Mouse (Mus musculus) CH12F3 (cell line): ENCODE data around the gene 9530003J23Rik.

Source experiments
- in situ Hi-C: fragments of 300-500 bp; cut with MboI; formaldehyde crosslinking; loops from 2 replicates; pipeline ENCODE4 v1.14.3; 2020; ENCODE audit warnings: low sequenced_read_pairs

9530003J23Rik gene

DNA sequence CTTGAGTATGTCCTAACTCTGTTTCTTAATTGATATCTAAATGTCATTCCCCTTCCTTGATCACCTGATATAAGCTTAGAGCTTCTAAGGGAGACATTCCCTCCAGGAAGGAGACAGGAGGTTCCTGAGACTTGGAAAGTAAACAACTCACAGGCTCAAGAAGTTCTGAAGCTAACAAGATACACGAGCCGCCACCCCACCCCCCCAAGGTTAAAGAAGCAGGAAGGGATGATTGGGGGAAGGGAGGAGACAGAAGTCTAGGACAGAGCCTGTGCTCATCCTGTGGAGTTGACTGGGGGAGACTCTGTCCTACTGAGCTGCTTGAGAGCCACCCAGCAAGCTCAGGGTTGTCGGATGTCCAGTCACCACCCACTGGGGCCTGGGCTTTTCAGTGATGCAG lies 12.5 kb downstream of the 9530003J23Rik start:
- in situ Hi-C loops: no loop called here

DNA sequence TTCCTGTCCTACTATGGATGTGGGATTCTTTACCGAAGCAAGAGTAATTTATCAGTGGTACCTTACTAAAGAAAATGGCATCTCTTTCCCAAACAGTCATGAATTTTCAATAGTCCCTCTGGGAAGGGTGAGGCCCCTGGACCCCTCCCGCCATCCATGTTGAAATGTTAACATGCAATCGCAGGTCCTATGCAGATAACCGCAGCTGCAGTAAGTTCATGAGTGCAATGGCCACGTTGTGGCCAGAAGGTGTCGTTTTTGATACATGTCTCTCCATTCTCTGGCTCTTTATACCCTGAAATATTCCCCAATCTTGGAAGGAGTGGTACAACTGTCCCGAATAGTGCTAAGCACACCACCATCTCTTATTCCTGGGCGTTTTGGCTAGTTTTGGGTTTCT lies 13.4 kb downstream of the 9530003J23Rik start:
- in situ Hi-C loops: no loop called here

DNA sequence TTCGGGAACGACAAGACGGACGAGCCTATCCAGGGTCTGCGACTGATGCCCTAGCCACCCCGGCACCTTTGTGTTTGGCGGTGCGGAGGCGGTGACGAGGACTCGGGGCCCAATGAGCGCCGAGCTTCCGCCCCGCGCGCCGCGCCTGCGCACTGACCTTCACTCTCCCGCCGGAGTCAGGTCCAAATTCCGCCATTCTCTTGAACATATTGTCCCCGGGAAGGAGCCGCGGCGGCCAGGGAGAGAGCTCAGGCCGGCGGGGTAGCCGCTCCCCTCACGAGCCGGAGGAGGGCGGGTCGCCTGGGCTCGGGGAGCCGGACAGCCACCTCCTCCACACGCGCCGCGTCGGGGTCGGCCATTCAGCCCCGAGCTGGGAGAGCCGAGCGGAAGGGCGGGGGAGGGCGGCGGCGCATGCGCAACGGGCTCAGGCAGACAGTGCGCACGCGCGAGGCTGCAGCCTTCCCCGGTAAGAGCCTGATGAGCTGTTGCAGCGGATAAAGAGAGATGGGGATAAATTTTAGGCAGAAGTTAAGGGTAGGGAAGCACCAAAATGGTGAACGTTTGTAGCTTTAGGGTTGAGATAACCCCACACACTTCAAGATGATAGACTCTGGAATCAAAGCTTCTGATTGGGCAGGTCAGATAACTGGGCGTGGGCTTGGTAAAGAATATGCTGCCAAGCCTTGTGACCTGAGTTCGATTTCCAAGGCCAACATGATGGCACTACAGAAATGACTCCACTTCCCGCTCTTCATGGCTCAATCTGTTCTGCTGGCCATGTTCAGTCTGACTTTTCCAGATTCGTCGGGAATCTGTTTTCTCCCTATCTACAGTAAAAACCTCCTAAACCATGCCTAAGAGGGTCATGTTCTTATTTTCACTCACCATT lies 14.2 kb downstream of the 9530003J23Rik start, which contains the start of gene Yeats4:
Gene Yeats4 (minus strand): TSS at position 406 of the 889 bp plus-strand sequence.
- in situ Hi-C loops: loop anchor here (25.0 kb wide), 1 partner anchor 162 kb away; the partner anchor contains the start of gene Cct2

DNA sequence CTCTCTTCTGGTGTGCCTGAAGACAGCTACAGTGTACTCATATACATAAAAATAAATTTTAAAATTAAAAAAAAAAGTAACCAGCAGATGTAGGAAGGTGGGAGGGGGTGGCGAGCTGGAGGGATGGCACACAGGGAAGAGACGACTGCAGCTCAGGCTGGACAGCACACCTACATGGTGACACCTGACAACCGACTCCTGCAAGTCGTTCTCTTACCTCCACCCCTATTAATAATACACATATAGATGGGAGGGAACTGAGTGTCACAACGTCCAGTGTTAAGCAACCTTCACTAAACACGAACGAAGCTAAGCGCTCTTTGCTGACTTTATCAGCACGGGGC lies 14.8 kb downstream of the 9530003J23Rik start:
- in situ Hi-C loops: loop anchor here (25.0 kb wide), 1 partner anchor 161 kb away; the partner anchor contains the start of gene Cct2

DNA sequence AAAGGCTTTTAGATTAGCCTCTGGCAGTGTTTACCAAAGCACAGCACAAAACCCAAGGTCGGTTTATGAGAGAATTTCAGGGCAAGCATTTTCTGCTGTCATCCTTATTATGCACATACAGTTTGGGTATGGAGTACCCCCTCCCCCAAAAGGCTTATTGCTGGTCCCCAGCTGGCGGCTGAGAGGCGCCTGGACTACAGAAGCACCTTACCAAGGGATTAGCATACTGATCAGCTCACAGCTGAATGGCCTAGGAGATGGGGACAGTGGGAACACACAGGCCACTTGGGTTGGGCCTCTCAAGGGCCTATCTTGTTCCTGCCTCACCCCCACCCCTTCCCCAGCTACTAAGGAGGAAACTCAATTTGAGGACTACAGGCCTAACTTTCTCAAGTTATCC lies 15.7 kb downstream of the 9530003J23Rik start:
- in situ Hi-C loops: loop anchor here (25.0 kb wide), 1 partner anchor 161 kb away; the partner anchor contains the start of gene Cct2

DNA sequence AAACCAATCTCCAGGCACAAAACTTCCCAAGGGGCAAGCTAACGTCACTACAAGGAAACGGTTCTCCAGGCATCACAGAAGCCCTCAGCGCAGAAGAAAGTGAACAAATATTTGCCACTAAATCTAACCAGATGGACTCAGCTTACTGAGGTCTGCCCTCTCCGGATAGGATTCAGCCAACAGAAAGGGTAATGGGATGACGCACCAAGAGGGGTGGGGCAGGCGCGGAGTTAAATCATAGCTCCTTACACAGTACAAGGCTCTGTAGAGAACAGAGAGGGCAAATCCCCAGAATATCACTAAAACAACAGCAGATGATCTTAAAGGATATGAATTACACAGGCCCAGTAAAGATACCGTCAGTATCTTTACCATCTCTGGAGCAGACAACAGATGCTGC lies 20.2 kb downstream of the 9530003J23Rik start:
- in situ Hi-C loops: loop anchor here (25.0 kb wide), 1 partner anchor 156 kb away; the partner anchor contains the start of gene Cct2

DNA sequence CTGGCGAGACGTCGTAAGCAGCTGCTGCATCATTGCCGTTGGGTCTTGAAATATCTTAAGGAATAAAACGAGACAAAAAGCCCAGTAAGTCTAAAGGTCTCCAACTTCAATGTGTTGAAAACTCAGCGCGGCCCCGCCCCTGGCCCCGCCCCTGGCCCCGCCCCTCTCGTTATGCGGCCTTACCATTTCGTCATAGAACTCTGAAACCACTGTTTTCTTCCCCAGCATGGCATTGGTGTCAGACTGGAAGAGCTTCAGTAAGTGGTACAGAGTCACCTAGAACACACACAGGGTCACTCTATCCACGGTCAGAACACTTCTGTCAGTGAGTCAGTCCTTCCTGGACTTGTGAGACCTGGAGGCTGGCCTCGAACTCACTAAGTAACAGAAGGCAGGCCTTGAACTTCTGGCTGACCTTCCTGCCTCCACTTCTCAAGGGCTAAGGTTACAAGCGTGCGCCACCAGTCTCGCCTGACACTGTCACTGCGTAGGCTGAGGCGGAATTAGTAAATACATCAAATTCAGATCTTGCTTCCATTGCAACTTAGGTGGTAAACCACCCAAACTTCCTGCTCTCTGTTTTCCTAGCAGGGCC lies 21.2 kb downstream of the 9530003J23Rik start:
- in situ Hi-C loops: loop anchor here (25.0 kb wide), 1 partner anchor 155 kb away; the partner anchor contains the start of gene Cct2

DNA sequence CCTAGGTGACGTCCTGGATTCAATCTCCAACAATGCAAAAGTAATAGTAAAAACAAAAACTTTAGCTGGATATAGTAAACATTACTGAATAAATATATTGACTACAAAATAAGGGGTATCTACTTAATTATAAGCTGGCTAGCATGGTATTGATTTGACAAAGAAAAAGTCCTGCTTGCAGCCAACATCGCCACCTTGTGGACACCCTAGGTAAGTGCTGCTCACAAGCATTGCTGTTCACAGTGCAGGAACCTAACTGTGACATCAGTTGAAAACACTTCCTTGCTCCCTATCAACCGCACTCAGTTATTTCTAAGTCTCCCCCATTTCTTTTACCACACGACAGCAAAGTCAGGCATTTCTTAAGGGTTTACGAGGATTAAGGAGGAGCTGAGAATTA lies 21.7 kb downstream of the 9530003J23Rik start:
- in situ Hi-C loops: loop anchor here (25.0 kb wide), 1 partner anchor 154 kb away; the partner anchor contains the start of gene Cct2

DNA sequence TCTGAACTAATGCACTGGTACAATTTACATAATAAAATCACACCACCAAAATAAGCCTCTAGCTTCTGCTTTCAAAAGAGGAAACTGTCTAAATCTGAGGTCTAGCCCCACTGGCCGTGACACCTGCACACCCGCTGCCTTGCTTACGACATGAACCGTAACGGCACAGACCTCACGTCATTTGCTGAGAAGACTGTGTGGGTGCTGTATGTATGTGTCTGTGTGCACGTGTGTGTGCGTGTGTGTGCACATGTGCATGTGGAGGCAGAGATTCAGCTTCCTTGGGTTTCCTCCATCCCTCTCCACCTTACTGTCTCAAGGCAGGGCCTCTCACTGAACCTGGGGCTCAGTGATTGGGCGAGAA lies 22.4 kb downstream of the 9530003J23Rik start:
- in situ Hi-C loops: loop anchor here (25.0 kb wide), 1 partner anchor 154 kb away; the partner anchor contains the start of gene Cct2

DNA sequence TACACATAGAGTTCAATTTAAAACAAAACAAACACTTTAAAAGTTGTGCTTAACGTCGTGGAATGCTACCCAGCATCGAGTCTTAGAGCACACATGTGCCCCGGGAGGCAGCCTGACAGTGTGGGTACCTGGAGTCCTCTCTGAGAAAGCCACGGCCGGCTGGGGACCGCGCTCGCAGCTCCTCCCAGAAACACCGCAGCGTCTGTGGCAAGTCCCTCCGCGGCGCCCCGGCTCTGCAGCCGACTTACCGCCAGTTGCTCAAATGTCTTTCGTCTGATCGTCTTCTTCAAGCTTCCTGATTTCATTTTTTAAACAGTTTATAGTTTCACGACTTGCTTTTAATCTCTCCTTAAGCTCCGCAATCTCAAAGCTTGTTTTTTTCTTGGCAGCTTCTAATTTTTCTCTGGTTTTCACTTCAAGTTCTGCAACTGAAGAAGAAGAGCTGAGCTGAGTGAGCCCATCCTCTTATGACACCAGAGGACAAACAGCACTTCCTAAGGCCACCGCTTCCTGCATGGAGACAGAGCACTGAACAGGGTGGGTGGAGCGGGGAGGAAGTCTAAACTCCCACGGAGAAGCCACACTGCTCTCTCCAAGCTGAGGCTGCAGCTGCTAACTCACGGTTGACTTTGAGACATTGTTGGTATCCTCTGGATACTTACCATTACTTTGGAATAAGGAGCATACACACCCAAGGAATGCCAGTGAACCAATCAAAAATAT lies 22.9 kb downstream of the 9530003J23Rik start:
- in situ Hi-C loops: loop anchor here (25.0 kb wide), 1 partner anchor 153 kb away; the partner anchor contains the start of gene Cct2

DNA sequence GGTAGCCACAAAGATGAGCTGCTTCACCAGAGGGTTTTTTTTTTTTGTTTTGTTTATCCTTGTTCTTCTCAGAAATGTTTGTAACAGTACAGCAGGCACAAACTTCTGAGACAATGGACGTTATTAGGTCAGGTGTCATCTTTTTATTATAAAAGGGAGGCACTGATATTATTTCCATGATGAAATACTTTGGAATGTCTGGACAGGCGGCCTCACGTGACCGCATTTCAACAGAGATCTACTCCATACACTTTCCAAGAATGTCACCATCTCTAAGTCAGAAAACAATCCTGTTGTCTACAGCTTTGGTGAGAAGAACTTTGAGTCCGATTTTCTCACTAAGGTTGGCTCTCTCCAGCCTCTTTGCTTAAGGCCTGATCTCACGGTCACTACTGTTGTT lies 27.5 kb downstream of the 9530003J23Rik start:
- in situ Hi-C loops: loop anchor here (25.0 kb wide), 1 partner anchor 149 kb away; the partner anchor contains the start of gene Cct2

DNA sequence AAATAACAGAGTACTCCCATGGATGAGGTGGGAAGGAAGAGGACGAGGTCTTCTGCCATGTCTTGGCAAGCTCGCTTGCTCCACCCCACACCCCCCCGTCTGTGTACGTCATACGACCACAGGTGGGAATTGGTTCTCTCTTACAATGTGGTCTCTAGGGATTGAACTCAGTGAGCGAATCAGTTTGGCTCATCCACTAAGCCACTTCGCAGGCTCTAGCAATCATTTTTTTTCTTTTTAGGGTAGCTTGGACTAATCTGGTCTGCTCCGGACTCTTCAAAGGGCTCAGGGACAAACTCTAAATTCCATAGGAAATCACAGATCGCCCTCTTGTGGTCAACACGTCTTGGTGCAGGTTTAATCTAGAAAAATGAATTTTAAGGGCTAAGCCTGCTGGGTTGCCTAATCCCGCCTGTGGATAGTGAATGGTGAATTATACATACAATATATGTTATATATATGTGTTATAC lies 29.0 kb downstream of the 9530003J23Rik start:
- in situ Hi-C loops: loop anchor here (25.0 kb wide), 1 partner anchor 147 kb away; the partner anchor contains the start of gene Cct2

DNA sequence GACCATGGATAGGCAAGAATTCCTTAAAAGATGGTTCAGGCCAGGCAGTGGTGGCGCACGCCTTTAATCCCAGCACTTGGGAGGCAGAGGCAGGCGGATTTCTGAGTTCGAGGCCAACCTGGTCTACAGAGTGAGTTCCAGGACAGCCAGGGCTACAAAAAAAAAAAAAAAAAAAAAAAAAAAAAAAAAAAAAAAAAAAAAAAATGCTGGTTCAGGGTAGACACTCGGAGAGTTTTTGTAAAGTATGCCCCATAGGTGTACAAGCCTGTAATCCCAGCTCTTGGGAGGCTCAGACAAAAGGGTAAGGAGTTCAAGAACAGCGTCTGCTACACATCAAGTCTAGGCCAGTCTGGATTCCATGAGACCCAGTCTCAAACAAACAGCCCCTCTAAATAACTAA lies 29.7 kb downstream of the 9530003J23Rik start:
- in situ Hi-C loops: loop anchor here (25.0 kb wide), 1 partner anchor 146 kb away; the partner anchor contains the start of gene Cct2

DNA sequence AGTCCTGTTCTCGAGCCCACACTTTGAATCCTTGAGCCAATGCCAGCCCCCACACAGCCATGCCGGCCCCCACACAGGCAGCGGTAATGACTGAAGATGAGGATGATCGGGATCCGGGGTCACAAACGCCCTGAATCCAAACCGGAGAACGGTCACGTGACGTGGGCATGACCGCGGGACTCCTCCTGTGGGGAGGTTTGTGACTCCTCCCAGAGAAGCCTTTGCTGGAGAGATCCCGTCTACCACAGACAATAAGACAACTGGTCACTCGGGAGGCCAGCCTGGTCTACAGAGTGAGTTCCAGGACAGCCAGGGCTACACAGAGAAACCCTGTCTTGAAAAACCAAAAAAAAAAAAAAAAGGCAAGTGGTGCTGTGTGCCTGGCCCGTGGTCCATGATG lies 30.3 kb downstream of the 9530003J23Rik start:
- in situ Hi-C loops: loop anchor here (25.0 kb wide), 1 partner anchor 146 kb away; the partner anchor contains the start of gene Cct2

DNA sequence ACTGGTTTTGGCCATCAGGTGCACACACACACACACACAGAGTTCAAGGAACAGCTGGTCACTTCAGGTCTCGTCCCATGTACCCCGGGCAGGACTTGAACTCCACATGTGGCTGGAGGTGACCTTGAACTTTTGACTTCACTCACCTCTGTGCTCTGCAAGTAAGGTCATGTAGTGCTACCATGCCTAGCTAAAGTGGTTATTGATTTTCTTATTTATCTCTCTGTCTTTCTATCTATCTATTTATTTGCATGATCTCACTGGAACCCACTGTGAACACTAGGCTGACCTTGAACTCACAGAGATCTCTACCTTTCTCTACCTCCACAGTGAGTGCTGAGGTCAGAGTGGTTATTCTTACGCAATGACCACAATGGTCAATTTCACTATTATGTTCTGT lies 32.4 kb downstream of the 9530003J23Rik start:
- in situ Hi-C loops: loop anchor here (25.0 kb wide), 1 partner anchor 144 kb away; the partner anchor contains the start of gene Cct2

DNA sequence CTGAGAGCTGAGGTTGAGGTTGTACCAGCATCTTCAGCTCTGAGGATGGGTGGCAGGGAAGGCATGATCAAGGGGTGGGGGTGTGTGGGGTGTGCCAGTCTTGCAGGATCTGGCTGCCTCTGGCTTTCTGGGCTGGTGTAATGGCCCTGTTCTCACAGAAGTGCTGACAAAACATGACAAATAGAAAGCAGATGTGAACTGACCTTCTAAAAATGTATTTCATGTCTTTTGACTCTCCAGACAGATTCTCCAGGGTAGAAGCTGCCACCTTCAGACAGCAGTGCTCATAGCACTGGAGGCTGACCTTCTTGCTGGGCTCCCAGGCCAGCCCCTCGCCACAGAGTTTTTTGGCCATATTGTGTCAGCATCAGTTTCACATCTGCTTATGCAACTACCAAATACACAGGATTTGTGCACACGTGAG lies 34.9 kb downstream of the 9530003J23Rik start:
- in situ Hi-C loops: loop anchor here (25.0 kb wide), 1 partner anchor 141 kb away; the partner anchor contains the start of gene Cct2

DNA sequence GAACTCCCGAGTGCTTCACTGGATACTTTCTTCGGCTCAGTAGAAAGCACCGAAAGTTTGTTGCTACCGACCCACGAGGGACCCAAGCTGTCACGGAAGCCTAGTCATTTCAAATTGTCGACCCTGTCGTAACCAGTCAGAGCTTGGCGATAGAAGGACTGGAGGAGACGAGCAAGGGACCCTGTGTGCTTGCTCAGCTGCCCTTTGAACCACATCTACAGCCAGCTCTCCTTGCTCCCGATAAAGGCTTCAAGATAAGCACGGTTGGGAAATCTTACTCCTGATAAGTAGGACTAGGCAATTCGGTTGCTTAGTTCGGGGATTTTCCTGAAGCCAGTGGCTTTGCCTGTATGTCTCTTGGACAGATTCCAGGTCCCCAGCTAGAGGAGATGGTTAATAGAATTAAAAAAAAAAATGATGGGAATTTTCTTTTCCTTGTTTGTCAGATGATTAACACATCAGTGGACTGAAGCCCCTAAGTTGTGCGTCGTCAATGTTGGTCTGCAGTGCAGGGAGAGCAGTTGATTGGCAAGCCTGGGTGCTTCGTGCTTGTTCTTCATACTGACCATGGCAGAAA lies 35.4 kb downstream of the 9530003J23Rik start:
- in situ Hi-C loops: loop anchor here (25.0 kb wide), 1 partner anchor 141 kb away; the partner anchor contains the start of gene Cct2

DNA sequence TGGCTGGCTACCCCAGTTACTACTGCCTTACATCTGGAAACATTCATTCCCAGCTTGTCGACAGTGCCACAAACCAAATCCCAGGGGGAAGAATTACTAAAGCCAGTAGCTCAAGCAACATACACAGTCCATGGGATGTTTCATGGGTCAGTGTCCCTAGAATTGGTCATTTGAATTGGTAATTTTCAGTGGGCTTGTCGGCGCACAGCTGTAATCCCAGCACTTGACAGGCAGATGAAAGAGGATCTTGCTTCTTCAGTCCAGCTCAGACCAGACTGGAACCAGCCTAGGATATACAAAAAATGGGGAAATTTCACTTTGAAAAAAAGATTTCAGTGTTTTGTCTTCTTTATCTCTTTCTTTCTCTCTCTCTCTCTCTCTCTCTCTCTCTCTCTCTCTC lies 38.8 kb downstream of the 9530003J23Rik start:
- in situ Hi-C loops: loop anchor here (25.0 kb wide), 1 partner anchor 137 kb away; the partner anchor contains the start of gene Cct2

DNA sequence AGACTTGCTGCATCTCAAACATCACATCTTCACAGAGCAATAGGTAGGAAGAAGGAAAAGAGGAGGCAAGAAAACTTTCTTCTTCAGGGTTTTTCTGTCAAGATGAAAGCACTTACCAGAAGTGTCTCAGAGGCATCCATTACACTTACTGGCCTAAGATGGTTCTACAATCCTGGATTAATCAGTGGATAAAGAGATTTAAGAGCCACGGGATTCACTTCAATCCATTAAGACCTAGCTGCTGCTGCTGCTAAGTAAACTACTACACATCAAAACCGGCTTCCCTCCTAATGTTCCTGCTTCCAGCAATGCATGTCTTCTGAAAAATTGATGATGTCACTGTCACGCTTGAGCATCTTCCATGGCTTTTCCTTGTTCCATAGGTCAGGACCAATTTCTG lies 41.8 kb downstream of the 9530003J23Rik start:
- in situ Hi-C loops: no loop called here

DNA sequence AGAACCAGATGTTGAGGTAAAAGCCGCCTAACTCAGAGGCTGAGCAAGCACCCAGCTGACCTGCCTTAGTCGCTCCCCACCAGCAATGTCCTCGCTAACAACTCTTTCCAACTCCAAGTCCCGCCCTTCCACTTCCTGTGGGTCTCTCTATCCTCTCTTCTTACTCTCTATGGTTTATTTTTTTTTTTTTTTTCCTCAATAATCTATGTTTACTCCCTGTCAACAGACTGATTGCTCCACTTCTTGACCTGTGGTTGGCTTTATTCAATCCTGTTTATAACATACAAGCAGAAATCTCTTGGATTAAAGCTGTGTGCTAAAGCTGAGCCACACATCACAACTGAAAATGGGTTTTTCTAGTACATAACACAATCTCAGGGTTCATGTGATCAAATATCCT lies 42.8 kb downstream of the 9530003J23Rik start:
- in situ Hi-C loops: no loop called here
